Mouse (Mus musculus) forebrain, embryonic 10.5 days (tissue): Measurements from ENCODE around the gene Sh3rf3. TPM values are rescaled to one million over a fixed set of nuclear protein-coding genes. Genes with fewer than 3 reads are reported as not detected.

Source experiments
- DNase-seq: peaks from one replicate; pipeline ENCODE4 v3.0.0-alpha.2; 2017; ENCODE audit warnings: low spot score; ENCODE audit errors: extremely low spot score
- H3K27ac ChIP-seq: fragments of 300-500 bp; sonication (generic); 2 replicates; pipeline ENCODE4 v1.5.1; 2016; ENCODE audit warnings: mild to moderate bottlenecking
- H3K27me3 ChIP-seq: fragments of 300-500 bp; sonication (generic); 2 replicates; pipeline ENCODE4 v1.6.1; 2016; ENCODE audit warnings: mild to moderate bottlenecking; ENCODE audit not compliant: poor library complexity, severe bottlenecking
- H3K36me3 ChIP-seq: fragments of 300-500 bp; sonication (generic); replicated peaks from 2 replicates; pipeline ENCODE4 v1.6.1; 2016; ENCODE audit warnings: mild to moderate bottlenecking, moderate library complexity
- H3K4me1 ChIP-seq: fragments of 300-500 bp; sonication (generic); 2 replicates; pipeline ENCODE4 v1.6.1; 2016
- H3K4me3 ChIP-seq: fragments of 300-500 bp; sonication (generic); 2 replicates; pipeline ENCODE4 v1.5.1; 2016; ENCODE audit warnings: mild to moderate bottlenecking, moderate library complexity
- H3K9me3 ChIP-seq: fragments of 300-500 bp; sonication (generic); 2 replicates; pipeline ENCODE4 v1.6.1; 2016; ENCODE audit warnings: mild to moderate bottlenecking, moderate library complexity
- WGBS: fragments of 180-500 bp; shearing (Covaris S2); methylation state at CpG from one replicate; pipeline ENCODE4 v1.1.7; 2016; 5-methylcytosine and 5-hydroxymethylcytosine counted together
- polyA plus RNA-seq: library from polyadenylated mRNA; unstranded; fragments of >200 nt; fragmentation: Nextera tagmentation; extraction: Ambion mirVana; gene quantifications from 2 replicates; pipeline ENCODE4 v1.2.1, GENCODE M21; 2016

The Sh3rf3 gene
- polyA plus RNA-seq, 1 experiment from 2014 or later, result 0.48 TPM

- Histone ChIP-seq H3K4me3 (no peak overlapping the region), H3K9me3 (peaks cover 6% of the 10 kb centered on the region; the same call in 1 of the 2 replicates), H3K27me3 (peaks cover 8% of the 10 kb centered on the region), H3K36me3 (no peaks in the 10 kb centered on the region), H3K27ac (peak overlapping the region; percentile 46; the same call in 1 of the 2 replicates), H3K4me1 (0 out of 2 replicates have a peak, but pooled peaks cover 4% of the 10 kb centered on the region)
- peak; percentile 44 for DNase-seq
- 17% methylated on average over 8 of the region's 8 CpGs for WGBS
These were observed 336.8 kb downstream of the Sh3rf3 start for GRCm38 (mm10) chr10:59149956-59150383.

- DNase-seq, result no peak
- Histone ChIP-seq H3K4me1 (0 out of 2 replicates have a peak, but pooled peaks cover 4% of the 10 kb centered on the region), H3K36me3 (no peaks in the 10 kb centered on the region; the same call in 1 of the 2 replicates), H3K27me3 (peaks cover 8% of the 10 kb centered on the region), H3K9me3 (peaks cover 6% of the 10 kb centered on the region; the same call in 1 of the 2 replicates), H3K4me3 (no peak overlapping the region), H3K27ac (no peak overlapping the region)
- 89% methylated on average over 10 of the region's 10 CpGs for WGBS
These were observed 337.9 kb downstream of the Sh3rf3 start for GRCm38 (mm10) chr10:59150938-59151657.

GRCm38 (mm10) chr10:59152544-59153081, 339.5 kb downstream of the Sh3rf3 start:
- 75% methylated on average over 5 of the region's 5 CpGs for WGBS
- H3K27ac ChIP-seq, result no peak overlapping the region
- peaks cover 6% of the 10 kb centered on the region; the same call in 1 of the 2 replicates for H3K9me3 ChIP-seq
- H3K27me3 ChIP-seq, result peaks cover 8% of the 10 kb centered on the region
- H3K4me3 ChIP-seq, result no peak overlapping the region
- H3K36me3 ChIP-seq, result peaks cover 4% of the 10 kb centered on the region; the same call in 1 of the 2 replicates
- DNase-seq, result no peak
- H3K4me1 ChIP-seq, result 0 out of 2 replicates have a peak, but pooled peaks cover 4% of the 10 kb centered on the region

GRCm38 (mm10) chr10:59158627-59159026, 345.5 kb downstream of the Sh3rf3 start:
- Histone ChIP-seq H3K27ac (no peak overlapping the region), H3K4me1 (no peaks in the 10 kb centered on the region; the same call in 1 of the 2 replicates), H3K36me3 (peaks cover 4% of the 10 kb centered on the region; the same call in 1 of the 2 replicates), H3K9me3 (peaks cover 2% of the 10 kb centered on the region; the same call in 1 of the 2 replicates), H3K27me3 (no peaks in the 10 kb centered on the region), H3K4me3 (no peak overlapping the region)
- DNase-seq, result no peak
- WGBS, result 71% methylated on average over 3 of the region's 3 CpGs

- WGBS, result 67% methylated on average over 4 of the region's 4 CpGs
- no peaks in the 10 kb centered on the region for H3K27me3 ChIP-seq
- H3K36me3 ChIP-seq, result peaks cover 10% of the 10 kb centered on the region
- no peak overlapping the region for H3K4me3 ChIP-seq
- no peak for DNase-seq
- no peaks in the 10 kb centered on the region for H3K9me3 ChIP-seq
- no peaks in the 10 kb centered on the region; the same call in 1 of the 2 replicates for H3K4me1 ChIP-seq
- no peak overlapping the region for H3K27ac ChIP-seq
These were observed 349.2 kb downstream of the Sh3rf3 start for GRCm38 (mm10) chr10:59162185-59162897.

- DNase-seq, result peak; percentile 22
- WGBS, result 80% methylated on average over 14 of the region's 14 CpGs
These were observed 353.2 kb downstream of the Sh3rf3 start for GRCm38 (mm10) chr10:59166104-59166944.

GRCm38 (mm10) chr10:59171042-59171441, 357.9 kb downstream of the Sh3rf3 start:
- no peak for DNase-seq
- Histone ChIP-seq H3K4me1 (no peaks in the 10 kb centered on the region), H3K4me3 (no peak overlapping the region), H3K27ac (no peak overlapping the region), H3K36me3 (peaks cover 22% of the 10 kb centered on the region), H3K9me3 (no peaks in the 10 kb centered on the region), H3K27me3 (no peaks in the 10 kb centered on the region)
- 88% methylated on average over 3 of the region's 3 CpGs for WGBS

More at GRCm38 (mm10) chr10:59166104-59166944, 353.2 kb downstream of the Sh3rf3 start:
- no peaks in the 10 kb centered on the region for H3K4me1 ChIP-seq
- H3K9me3 ChIP-seq, result no peaks in the 10 kb centered on the region
- H3K27me3 ChIP-seq, result no peaks in the 10 kb centered on the region
- peaks cover 23% of the 10 kb centered on the region for H3K36me3 ChIP-seq
- no peak overlapping the region for H3K4me3 ChIP-seq
- no peak overlapping the region for H3K27ac ChIP-seq

GRCm38 (mm10) chr10:59172539-59172938, 359.4 kb downstream of the Sh3rf3 start:
- no peak overlapping the region for H3K4me3 ChIP-seq
- WGBS, result 90% methylated on average over 1 of the region's 1 CpGs
- no peaks in the 10 kb centered on the region for H3K27me3 ChIP-seq
- H3K27ac ChIP-seq, result no peak overlapping the region
- no peak for DNase-seq
- no peaks in the 10 kb centered on the region for H3K9me3 ChIP-seq
- H3K36me3 ChIP-seq, result peaks cover 25% of the 10 kb centered on the region
- no peaks in the 10 kb centered on the region for H3K4me1 ChIP-seq

- no peak overlapping the region for H3K4me3 ChIP-seq
- peaks cover 36% of the 10 kb centered on the region for H3K36me3 ChIP-seq
- DNase-seq, result no peak
- no peaks in the 10 kb centered on the region for H3K9me3 ChIP-seq
- H3K4me1 ChIP-seq, result no peaks in the 10 kb centered on the region
- WGBS, result 89% methylated on average over 3 of the region's 3 CpGs
- no peak overlapping the region for H3K27ac ChIP-seq
- H3K27me3 ChIP-seq, result no peaks in the 10 kb centered on the region
These were observed 366.5 kb downstream of the Sh3rf3 start for GRCm38 (mm10) chr10:59179620-59180019.

- Histone ChIP-seq H3K9me3 (no peaks in the 10 kb centered on the region), H3K4me3 (no peak overlapping the region), H3K27me3 (no peaks in the 10 kb centered on the region), H3K4me1 (no peaks in the 10 kb centered on the region), H3K27ac (no peak overlapping the region), H3K36me3 (peaks cover 33% of the 10 kb centered on the region)
- WGBS, result 84% methylated on average over 3 of the region's 3 CpGs
- DNase-seq, result no peak
These were observed 369.1 kb downstream of the Sh3rf3 start for GRCm38 (mm10) chr10:59182306-59182705.
